Mouse (Mus musculus) hindbrain, embryonic 11.5 days (tissue): ENCODE data around the gene Senp5. TPM values are rescaled to one million over a fixed set of nuclear protein-coding genes. Genes with fewer than 3 reads are reported as not detected.
A peak's percentile ranks its signal among the peaks of the same experiment; 100 is the strongest.

Experiments used
- ATAC-seq: fragments of 200-750 bp; cut with Nextera tagmentation; 2 replicates; pipeline ENCODE4 v1.8.0; 2017; ENCODE audit warnings: mild to moderate bottlenecking, moderate TSS enrichment, moderate library complexity; ENCODE audit not compliant: low FRiP score
- DNase-seq: peaks from one replicate; pipeline ENCODE4 v3.0.0-alpha.2; 2015; ENCODE audit warnings: low spot score
- H3K27ac ChIP-seq: fragments of 300-500 bp; sonication (generic); 2 replicates; pipeline ENCODE4 v1.5.1; 2014; ENCODE audit warnings: mild to moderate bottlenecking, low read depth, low read length
- H3K27me3 ChIP-seq: fragments of 300-500 bp; sonication (generic); 2 replicates; pipeline ENCODE4 v1.6.1; 2014; ENCODE audit warnings: mild to moderate bottlenecking, low read length, moderate library complexity, mixed read lengths; ENCODE audit not compliant: control insufficient read depth, insufficient read depth
- H3K36me3 ChIP-seq: fragments of 300-500 bp; sonication (generic); 2 replicates; pipeline ENCODE4 v1.6.1; 2014; ENCODE audit warnings: mild to moderate bottlenecking, low read length, moderate library complexity, mixed read lengths; ENCODE audit not compliant: control insufficient read depth, insufficient read depth
- H3K4me1 ChIP-seq: fragments of 300-500 bp; sonication (generic); replicated peaks from 2 replicates; pipeline ENCODE4 v1.6.1; 2014; ENCODE audit warnings: low read length, mixed read lengths; ENCODE audit not compliant: control insufficient read depth, insufficient read depth
- H3K4me2 ChIP-seq: fragments of 300-500 bp; sonication (generic); replicated peaks from 2 replicates; pipeline ENCODE4 v1.6.1; 2014; ENCODE audit warnings: mild to moderate bottlenecking, low read depth, low read length
- H3K4me3 ChIP-seq: fragments of 300-500 bp; sonication (generic); 2 replicates; pipeline ENCODE4 v1.5.1; 2014; ENCODE audit warnings: low read depth, low read length
- H3K9ac ChIP-seq: fragments of 300-500 bp; sonication (generic); 2 replicates; pipeline ENCODE4 v1.6.1; 2014; ENCODE audit warnings: low read depth, low read length
- H3K9me3 ChIP-seq: fragments of 300-500 bp; sonication (generic); 2 replicates; pipeline ENCODE4 v1.6.1; 2016; ENCODE audit warnings: low read length; ENCODE audit not compliant: control insufficient read depth
- WGBS: fragments of 180-500 bp; shearing (Covaris S2); extraction: QIAGEN DNeasy Blood & Tissue Kit; methylation state at CpG from one replicate; pipeline ENCODE4 v1.1.7; 2014; 5-methylcytosine and 5-hydroxymethylcytosine counted together
- polyA plus RNA-seq: library from polyadenylated mRNA; unstranded; fragments of >200 nt; fragmentation: Nextera tagmentation; extraction: Ambion mirVana; gene quantifications from 2 replicates; pipeline ENCODE4 v1.2.1, GENCODE M21; 2014

Senp5 gene
- polyA plus RNA-seq, 1 experiment from 2014 or later: 18.3 TPM

- H3K27ac ChIP-seq: no peak overlapping the region
- peaks cover 2% of the 10 kb centered on the region; the same call in 1 of the 2 replicates for H3K27me3 ChIP-seq
- no peaks in the 10 kb centered on the region for H3K9me3 ChIP-seq
- WGBS: 82% methylated on average over 13 of the region's 13 CpGs
- DNase-seq (no peak), ATAC-seq (no peak)
- no peaks in the 10 kb centered on the region for H3K4me1 ChIP-seq
- H3K9ac ChIP-seq: no peak overlapping the region
- no peak overlapping the region for H3K4me2 ChIP-seq
- no peak overlapping the region for H3K4me3 ChIP-seq
- H3K36me3 ChIP-seq: no peaks in the 10 kb centered on the region
Measured at GRCm38 (mm10) chr16:31926547-31927182, 76.4 kb downstream of the Senp5 start.

GRCm38 (mm10) chr16:31926091-31926490 is 77.0 kb downstream of the Senp5 start:
- WGBS: 82% methylated on average over 6 of the region's 6 CpGs
- DNase-seq: no peak

GRCm38 (mm10) chr16:31924368-31924767 is 78.7 kb downstream of the Senp5 start:
- no peak for DNase-seq
- Histone ChIP-seq H3K27ac (no peak overlapping the region), H3K4me2 (no peak overlapping the region), H3K36me3 (no peaks in the 10 kb centered on the region), H3K9ac (no peak overlapping the region), H3K9me3 (no peaks in the 10 kb centered on the region), H3K4me1 (no peaks in the 10 kb centered on the region), H3K4me3 (no peak overlapping the region), H3K27me3 (no peaks in the 10 kb centered on the region)
- WGBS: 83% methylated on average over 6 of the region's 6 CpGs
- ATAC-seq: no peak

More at GRCm38 (mm10) chr16:31926091-31926490, 77.0 kb downstream of the Senp5 start:
- no peak overlapping the region for H3K4me3 ChIP-seq
- ATAC-seq: no peak
- H3K27me3 ChIP-seq: no peaks in the 10 kb centered on the region
- H3K4me1 ChIP-seq: no peaks in the 10 kb centered on the region
- H3K9me3 ChIP-seq: no peaks in the 10 kb centered on the region
- H3K9ac ChIP-seq: no peak overlapping the region
- no peak overlapping the region for H3K4me2 ChIP-seq
- H3K27ac ChIP-seq: no peak overlapping the region
- H3K36me3 ChIP-seq: no peaks in the 10 kb centered on the region

GRCm38 (mm10) chr16:31918248-31918724 is 84.8 kb downstream of the Senp5 start:
- Histone ChIP-seq H3K36me3 (no peaks in the 10 kb centered on the region), H3K4me3 (no peak overlapping the region), H3K4me2 (0 out of 2 replicates have a peak overlapping the region, but pooled peaks have one; percentile 7), H3K4me1 (no peaks in the 10 kb centered on the region), H3K9ac (no peak overlapping the region), H3K27ac (no peak overlapping the region), H3K27me3 (no peaks in the 10 kb centered on the region), H3K9me3 (no peaks in the 10 kb centered on the region)
- no peak for ATAC-seq
- WGBS: 6% methylated on average over 14 of the region's 14 CpGs
- peak; percentile 93 for DNase-seq

GRCm38 (mm10) chr16:31917776-31918175 is 85.3 kb downstream of the Senp5 start:
- H3K9me3 ChIP-seq: no peaks in the 10 kb centered on the region
- whole genome bisulfite sequencing: 63% methylated on average over 11 of the region's 11 CpGs
- no peak for ATAC-seq
- H3K4me1 ChIP-seq: no peaks in the 10 kb centered on the region
- DNase-seq: no peak
- no peak overlapping the region for H3K4me3 ChIP-seq
- no peaks in the 10 kb centered on the region for H3K36me3 ChIP-seq
- no peak overlapping the region for H3K9ac ChIP-seq
- H3K27me3 ChIP-seq: no peaks in the 10 kb centered on the region
- H3K4me2 ChIP-seq: no peak overlapping the region
- H3K27ac ChIP-seq: no peak overlapping the region

- no peak for DNase-seq
- Histone ChIP-seq H3K9me3 (no peaks in the 10 kb centered on the region), H3K4me3 (no peak overlapping the region), H3K9ac (no peak overlapping the region), H3K27me3 (no peaks in the 10 kb centered on the region), H3K4me1 (no peaks in the 10 kb centered on the region), H3K27ac (no peak overlapping the region), H3K36me3 (no peaks in the 10 kb centered on the region), H3K4me2 (no peak overlapping the region)
- WGBS: 84% methylated on average over 10 of the region's 10 CpGs
- no peak for ATAC-seq
Measured at GRCm38 (mm10) chr16:31910281-31910847, 92.7 kb downstream of the Senp5 start.

Other genes with a start within 250 kb of the Senp5 start
- gene Meltf, start 124.5 kb downstream of the Senp5 start, polyA plus RNA-seq: not detected in 2 replicates
- 1.2 and 1.5 TPM in 2 replicates for gene Pigz, start 69.4 kb downstream of the Senp5 start, polyA plus RNA-seq
- gene 0610012G03Rik, start 54.8 kb downstream of the Senp5 start, polyA plus RNA-seq: 86.2 and 88.5 TPM in 2 replicates
- gene Ncbp2, start 54.8 kb downstream of the Senp5 start, polyA plus RNA-seq: 148 and 160 TPM in 2 replicates
- gene Pak2, start 76.1 kb upstream of the Senp5 start, polyA plus RNA-seq: 46.4 and 48.0 TPM in 2 replicates
- 147 and 150 TPM in 2 replicates for gene Pigx, start 96.5 kb upstream of the Senp5 start, polyA plus RNA-seq
- gene Cep19, start 96.5 kb upstream of the Senp5 start, polyA plus RNA-seq: 47.5 and 47.7 TPM in 2 replicates
- 8.1 and 8.7 TPM in 2 replicates for gene Nrros, start 162.3 kb upstream of the Senp5 start, polyA plus RNA-seq
- not detected in 2 replicates for gene Bex6, start 176.5 kb upstream of the Senp5 start, polyA plus RNA-seq
- 15.6 and 22.8 TPM in 2 replicates for gene Fbxo45, start 243.9 kb upstream of the Senp5 start, polyA plus RNA-seq
- 16.6 and 18.8 TPM in 2 replicates for gene Wdr53, start 243.9 kb upstream of the Senp5 start, polyA plus RNA-seq